Mouse (Mus musculus): ENCODE measurements around the gene Cacna2d2. TPM values are rescaled to one million over a fixed set of nuclear protein-coding genes. Genes with fewer than 3 reads are reported as not detected.

Gene Cacna2d2
- total and polyA plus RNA-seq, 3 experiments: 0.67 TPM; not detected in 2

- Histone ChIP-seq H3K27ac (ENCODE audit: control insufficient read depth, low read depth, low read length) (peak within 1 kb of the TSS; percentile 83), H3K4me1 (ENCODE audit: control insufficient read depth in 1 of 2, insufficient read depth in 2 of 2, low read length in 2 of 2) (peaks cover 0 to 13% of the 10 kb centered on the region in 2 experiments; a peak in 1 of 4 replicates), H3K9me3 (replicated peaks; ENCODE audit: insufficient read depth, low read length) (no peaks in the 10 kb centered on the region), H3K79me2 (ENCODE audit: control insufficient read depth, insufficient read depth, low read length, poor library complexity) (peaks cover 16% of the 10 kb centered on the region), H3K36me3 (ENCODE audit: control insufficient read depth in 1 of 2, insufficient read depth in 2 of 2, low read length in 2 of 2) (peaks cover 0 to 6% of the 10 kb centered on the region in 2 experiments; a peak in 2 of 4 replicates), H3K27me3 (ENCODE audit: control insufficient read depth in 1 of 2, insufficient read depth in 2 of 2, low read length in 2 of 2) (no peaks in the 10 kb centered on the region), H3K9ac (ENCODE audit: control insufficient read depth, low read depth, low read length, poor library complexity, severe bottlenecking) (peak within 1 kb of the TSS; percentile 82), H3K4me3 (ENCODE audit: control insufficient read depth in 1 of 2, insufficient read depth in 1 of 2, low read depth in 2 of 2, low read length in 2 of 2) (peak within 1 kb of the TSS; percentile 72 to 90)
- DNase-seq (ENCODE audit: low read depth, low spot score): peak; percentile 97
- no peak for TF ChIP-seq ZC3H11A (IDR thresholded peaks at IDR 0.05; ENCODE audit: low read depth, low read length)
- no peak for TF ChIP-seq CTCF (IDR thresholded peaks at IDR 0.05 in 2 of 3, conservative IDR thresholded peaks at IDR 0.05 in 1 of 3; ENCODE audit: control insufficient read depth in 1 of 3, insufficient read depth in 1 of 3, low read depth in 2 of 3, low read length in 3 of 3, poor library complexity in 1 of 3, severe bottlenecking in 1 of 3)
- no peak for TF ChIP-seq ZKSCAN1 (IDR thresholded peaks at IDR 0.05; ENCODE audit: low read depth, low read length)
- peak; percentile 10; the same call in 1 of the 2 replicates for TF ChIP-seq MAX (IDR thresholded peaks at IDR 0.05; ENCODE audit: low read length)
- no peak for TF ChIP-seq USF1 (IDR thresholded peaks at IDR 0.05; ENCODE audit: low read depth, low read length)
- no peak for TF ChIP-seq EP300 (IDR thresholded peaks at IDR 0.05; ENCODE audit: low read depth in 1 of 2, low read length in 2 of 2)
- no peak for TF ChIP-seq GABPA (IDR thresholded peaks at IDR 0.05; ENCODE audit: low read depth, low read length)
- no peak for TF ChIP-seq TAL1 (IDR thresholded peaks at IDR 0.05; ENCODE audit: low read length)
- no peak for TF ChIP-seq E2F4 (IDR thresholded peaks at IDR 0.05; ENCODE audit: borderline replicate concordance, low read depth, low read length)
- no peak for TF ChIP-seq CHD1 (IDR thresholded peaks at IDR 0.05; ENCODE audit: low read depth, low read length)
- TF ChIP-seq ZMIZ1 (IDR thresholded peaks at IDR 0.05; ENCODE audit: low read depth, low read length): no peak
- TF ChIP-seq KAT2A (conservative IDR thresholded peaks at IDR 0.05; ENCODE audit: low read depth, low read length): peak; percentile 99
- 0 out of 2 replicates have a peak, but pooled peaks have one; percentile 67 for TF ChIP-seq POLR2AphosphoS2 (IDR thresholded peaks at IDR 0.05; ENCODE audit: low read length)
- no peak for TF ChIP-seq UBTF (IDR thresholded peaks at IDR 0.05; ENCODE audit: borderline replicate concordance, insufficient read depth, low read depth, low read length)
- TF ChIP-seq ELF1 (IDR thresholded peaks at IDR 0.05; ENCODE audit: low read depth, low read length): peak; percentile 91
- TF ChIP-seq TCF12 (IDR thresholded peaks at IDR 0.05; ENCODE audit: low read depth, low read length): no peak; the same call in 1 of the 2 replicates
- TF ChIP-seq MEF2A (IDR thresholded peaks at IDR 0.05; ENCODE audit: extremely low read depth, insufficient replicate concordance, low read depth, low read length, poor library complexity, severe bottlenecking): no peak
- peak; percentile 83 for TF ChIP-seq MXI1 (IDR thresholded peaks at IDR 0.05; ENCODE audit: low read depth, low read length)
- no peak for TF ChIP-seq RAD21 (IDR thresholded peaks at IDR 0.05; ENCODE audit: low read depth, low read length)
- no peak for TF ChIP-seq JUND (IDR thresholded peaks at IDR 0.05; ENCODE audit: low read depth, low read length)
- TF ChIP-seq SIN3A (IDR thresholded peaks at IDR 0.05; ENCODE audit: low read length): peak; percentile 95
- no peak for TF ChIP-seq POLR2AphosphoS5 (IDR thresholded peaks at IDR 0.05; ENCODE audit: borderline replicate concordance, low read depth, low read length)
- TF ChIP-seq RCOR1 (IDR thresholded peaks at IDR 0.05; ENCODE audit: low read depth, low read length): no peak
- peak; percentile 82 for TF ChIP-seq NELFE (IDR thresholded peaks at IDR 0.05; ENCODE audit: low read depth, low read length)
- no peak for TF ChIP-seq ZNF384 (IDR thresholded peaks at IDR 0.05; ENCODE audit: low read depth, low read length)
- TF ChIP-seq ETS1 (IDR thresholded peaks at IDR 0.05; ENCODE audit: low read depth, low read length): no peak
- no peak for TF ChIP-seq BHLHE40 (IDR thresholded peaks at IDR 0.05; ENCODE audit: borderline replicate concordance, low read depth, low read length)
- TF ChIP-seq CHD2 (IDR thresholded peaks at IDR 0.05; ENCODE audit: low read length): peak; percentile 77
- TF ChIP-seq POLR2A (IDR thresholded peaks at IDR 0.05; ENCODE audit: control insufficient read depth in 1 of 2, insufficient read depth in 1 of 2, low read depth in 1 of 2, low read length in 2 of 2, poor library complexity in 1 of 2): peak; percentile 48 to 83; a peak in 3 of 4 replicates
- peak; percentile 89 for TF ChIP-seq NRF1 (IDR thresholded peaks at IDR 0.05; ENCODE audit: insufficient read depth, low read depth, low read length, poor library complexity, severe bottlenecking)
- TF ChIP-seq MYB (IDR thresholded peaks at IDR 0.05; ENCODE audit: low read depth, low read length): peak; percentile 57; the same call in 1 of the 2 replicates
- TF ChIP-seq HCFC1 (IDR thresholded peaks at IDR 0.05; ENCODE audit: low read depth, low read length): peak; percentile 99
- no peak for TF ChIP-seq MAFK (IDR thresholded peaks at IDR 0.05; ENCODE audit: borderline replicate concordance, low read depth, low read length)
- peak; percentile 89 for TF ChIP-seq MYC (IDR thresholded peaks at IDR 0.05; ENCODE audit: low read depth, low read length)
- TF ChIP-seq MAZ (IDR thresholded peaks at IDR 0.05; ENCODE audit: low read depth, low read length): no peak; the same call in 1 of the 2 replicates
- no peak for TF ChIP-seq GATA1 (IDR thresholded peaks at IDR 0.05; ENCODE audit: low read depth, low read length)
These were observed 142.3 kb downstream of the Cacna2d2 start, which contains the start of the genes Cyb561d2 and Nprl2 for GRCm38 (mm10) chr9:107541474-107542351. Gene Cyb561d2, minus strand, starts transcription at chr9:107542193. Gene Nprl2, plus strand, starts transcription at chr9:107542226.
